Mouse (Mus musculus) MEL (cell line): Measurements from ENCODE around the gene Rgr.
"Not testable (repeated sequence)": the region's sequence is repeated elsewhere in the genome, so short reads cannot be mapped to it uniquely, and the experiment has no call there.

Experiments used
- CHD2 ChIP-seq: IDR thresholded peaks from 2 replicates; pipeline ENCODE4 v1.6.1; 2011; ENCODE audit warnings: low read length, improper control_type of control experiment
- CTCF ChIP-seq, 3 experiments: IDR thresholded peaks in 2 of 3; conservative IDR thresholded peaks in 1 of 3; 2 replicates each; pipeline ENCODE4 v1.5.1; 2011 to 2012; ENCODE audit warnings: low read length in 3 of 3, low read depth in 2 of 3, mild to moderate bottlenecking in 2 of 3, improper control_type of control experiment in 1 of 3, inconsistent platforms in 1 of 3, mixed read lengths in 1 of 3, moderate library complexity in 1 of 3; ENCODE audit not compliant: control insufficient read depth in 1 of 3, insufficient read depth in 1 of 3, poor library complexity in 1 of 3, severe bottlenecking in 1 of 3
- ELF1 ChIP-seq: IDR thresholded peaks from 2 replicates; pipeline ENCODE4 v1.6.1; 2014; ENCODE audit warnings: low read depth, mild to moderate bottlenecking, inconsistent platforms, low read length, improper control_type of control experiment, moderate library complexity
- EP300 ChIP-seq, 2 experiments: IDR thresholded peaks; 2 replicates each; pipeline ENCODE4 v1.6.1; 2011; ENCODE audit warnings: improper control_type of control experiment in 2 of 2, low read length in 2 of 2, low read depth in 1 of 2, mild to moderate bottlenecking in 1 of 2
- GATA1 ChIP-seq: IDR thresholded peaks from 2 replicates; pipeline ENCODE4 v1.6.1; 2011; ENCODE audit warnings: low read depth, low read length, improper control_type of control experiment
- MAFK ChIP-seq: IDR thresholded peaks from 2 replicates; pipeline ENCODE4 v1.6.1; 2011; ENCODE audit warnings: low read depth, mild to moderate bottlenecking, low read length, improper control_type of control experiment, borderline replicate concordance
- MAX ChIP-seq: IDR thresholded peaks from 2 replicates; pipeline ENCODE4 v1.6.1; 2011; ENCODE audit warnings: low read length, improper control_type of control experiment
- POLR2A ChIP-seq, 2 experiments: IDR thresholded peaks; 2 replicates each; pipeline ENCODE4 v1.6.1; 2011 to 2012; ENCODE audit warnings: low read length in 2 of 2, mild to moderate bottlenecking in 2 of 2, control low read depth in 1 of 2, improper control_type of control experiment in 1 of 2, low read depth in 1 of 2, moderate library complexity in 1 of 2; ENCODE audit not compliant: control insufficient read depth in 1 of 2, insufficient read depth in 1 of 2, poor library complexity in 1 of 2
- POLR2AphosphoS2 ChIP-seq: IDR thresholded peaks from 2 replicates; pipeline ENCODE4 v1.6.1; 2011; ENCODE audit warnings: low read length, improper control_type of control experiment
- TCF12 ChIP-seq: IDR thresholded peaks from 2 replicates; pipeline ENCODE4 v1.6.1; 2014; ENCODE audit warnings: low read depth, mild to moderate bottlenecking, inconsistent platforms, low read length, improper control_type of control experiment, moderate library complexity
- UBTF ChIP-seq: IDR thresholded peaks from 2 replicates; pipeline ENCODE4 v1.6.1; 2012; ENCODE audit warnings: low read depth, mild to moderate bottlenecking, inconsistent platforms, low read length, improper control_type of control experiment, moderate library complexity, borderline replicate concordance; ENCODE audit not compliant: insufficient read depth
- ZKSCAN1 ChIP-seq: IDR thresholded peaks from 2 replicates; pipeline ENCODE4 v1.6.1; 2012; ENCODE audit warnings: low read depth, mild to moderate bottlenecking, inconsistent platforms, low read length, improper control_type of control experiment, moderate library complexity

DNA sequence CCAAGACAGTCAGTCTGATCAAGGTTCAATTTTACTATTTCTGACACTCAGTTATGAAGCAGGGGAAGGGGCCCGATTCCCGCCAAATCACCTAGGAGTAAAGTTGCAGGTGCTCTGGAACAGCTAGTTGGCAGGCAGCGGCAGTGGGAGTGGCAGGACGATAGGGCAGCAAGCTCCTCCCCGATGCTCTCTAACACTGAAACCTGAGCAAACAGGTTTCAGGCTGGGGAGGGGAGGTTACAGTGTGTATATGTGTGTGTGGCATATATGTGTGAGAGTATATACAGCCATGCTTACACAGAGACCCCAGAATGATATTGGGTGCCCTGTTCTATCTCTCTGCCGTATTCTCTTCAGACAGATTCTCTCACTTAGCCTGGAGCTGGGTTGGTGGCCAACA, 48.0 kb downstream of the Rgr start:
- not testable (repeated sequence) for TF ChIP-seq CTCF (IDR thresholded peaks at IDR 0.05 in 2 of 3, conservative IDR thresholded peaks at IDR 0.05 in 1 of 3; ENCODE audit: control insufficient read depth in 1 of 3, insufficient read depth in 1 of 3, low read depth in 2 of 3, low read length in 3 of 3, poor library complexity in 1 of 3, severe bottlenecking in 1 of 3); MAX; UBTF; MAFK; EP300 (IDR thresholded peaks at IDR 0.05; ENCODE audit: low read depth in 1 of 2, low read length in 2 of 2); POLR2AphosphoS2; ZKSCAN1; POLR2A (IDR thresholded peaks at IDR 0.05; ENCODE audit: control insufficient read depth in 1 of 2, insufficient read depth in 1 of 2, low read depth in 1 of 2, low read length in 2 of 2, poor library complexity in 1 of 2); TCF12; CHD2; ELF1; GATA1
